Mouse (Mus musculus) frontal cortex, adult 2 months (tissue): ENCODE data around the gene Rbm10. TPM values are rescaled to one million over a fixed set of nuclear protein-coding genes. Genes with fewer than 3 reads are reported as not detected.

Experiments used
- DNase-seq, 2 experiments: peaks; one replicate each; pipeline ENCODE4 v3.0.0; 2022; ENCODE audit warnings: low spot score in 1 of 2; ENCODE audit errors: extremely low spot score in 1 of 2
- polyA plus RNA-seq: library from polyadenylated mRNA; depleted of rRNA; stranded (reverse); fragments of >200 nt; gene quantifications from 2 replicates; pipeline ENCODE4 v1.2.3, GENCODE M21; 2012; rRNA removed

Gene Rbm10
- polyA plus RNA-seq, result 56.0 and 58.4 TPM in 2 replicates

GRCm38 (mm10) chrX:20617176-20617902, at the start of gene Rbm10, which contains the start of gene Ndufb11:
TSS of gene Rbm10 (plus strand) at chrX:20617503.
TSS of gene Ndufb11 (minus strand) at chrX:20617619.
- DNase-seq, result peak; percentile 84 to 85

GRCm38 (mm10) chrX:20571024-20571423, 46.3 kb upstream of the Rbm10 start:
- no peak for DNase-seq

GRCm38 (mm10) chrX:20572683-20573082, 44.6 kb upstream of the Rbm10 start:
- no peak for DNase-seq

- DNase-seq, result no peak
These were observed 43.4 kb upstream of the Rbm10 start for GRCm38 (mm10) chrX:20573927-20574326.

- DNase-seq, result peak in 1 of 2 experiments; percentile 19
These were observed 29.3 kb upstream of the Rbm10 start for GRCm38 (mm10) chrX:20587968-20588367.

- DNase-seq, result no peak
These were observed 8.8 kb upstream of the Rbm10 start for GRCm38 (mm10) chrX:20608500-20608899.

GRCm38 (mm10) chrX:20616861-20617175, 485 bp upstream of the Rbm10 start:
- peak; percentile 9 to 46 for DNase-seq

- DNase-seq, result peak in 1 of 2 experiments; percentile 50
These were observed 648 bp downstream of the Rbm10 start for GRCm38 (mm10) chrX:20617903-20618399.

GRCm38 (mm10) chrX:20638141-20638540, 20.8 kb downstream of the Rbm10 start:
- DNase-seq, result no peak

- DNase-seq, result no peak
These were observed 27.5 kb downstream of the Rbm10 start for GRCm38 (mm10) chrX:20644780-20645179.

- DNase-seq, result no peak
These were observed 40.3 kb downstream of the Rbm10 start for GRCm38 (mm10) chrX:20657593-20657992.

GRCm38 (mm10) chrX:20658026-20658652, 40.8 kb downstream of the Rbm10 start, which contains the start of gene Uba1:
TSS of gene Uba1 (plus strand) at chrX:20658326.
- DNase-seq, result peak; percentile 66 to 87

GRCm38 (mm10) chrX:20658891-20659406, 41.6 kb downstream of the Rbm10 start:
- DNase-seq, result no peak

- DNase-seq, result no peak
These were observed 45.0 kb downstream of the Rbm10 start for GRCm38 (mm10) chrX:20662317-20662715.

- DNase-seq, result peak; percentile 86 to 87
These were observed 45.6 kb downstream of the Rbm10 start for GRCm38 (mm10) chrX:20662716-20663443.

- peak in 1 of 2 experiments; percentile 17 for DNase-seq
These were observed 46.1 kb downstream of the Rbm10 start for GRCm38 (mm10) chrX:20663444-20663790.

- peak; percentile 87 to 88 for DNase-seq
These were observed 70.3 kb downstream of the Rbm10 start, which contains the start of gene Cdk16 for GRCm38 (mm10) chrX:20687519-20688067. TSS of gene Cdk16 (plus strand) at chrX:20687954.

- DNase-seq, result peak; percentile 65 to 85
These were observed 70.8 kb downstream of the Rbm10 start for GRCm38 (mm10) chrX:20688068-20688547.

GRCm38 (mm10) chrX:20688615-20689014, 71.3 kb downstream of the Rbm10 start:
- DNase-seq, result peak; percentile 8 to 36

- no peak for DNase-seq
These were observed 74.3 kb downstream of the Rbm10 start for GRCm38 (mm10) chrX:20691566-20691965.
